Mouse (Mus musculus) lung, adult 2 months (tissue): ENCODE data around the gene Atg10.

ENCODE experiments used
- CTCF ChIP-seq: fragments of 200-500 bp; IDR thresholded peaks from 2 replicates; pipeline ENCODE4 v1.5.1; 2011; ENCODE audit warnings: mild to moderate bottlenecking, low read length, control low read depth; ENCODE audit not compliant: insufficient read depth
- POLR2A ChIP-seq: fragments of 200-500 bp; IDR thresholded peaks from 2 replicates; pipeline ENCODE4 v1.6.1; 2011; ENCODE audit warnings: low read depth, mild to moderate bottlenecking, control low read depth, low read length, borderline replicate concordance; ENCODE audit errors: extremely low read depth

- TF ChIP-seq POLR2A (no peak), CTCF (no peak)
Measured at GRCm38 (mm10) chr13:91155429-91156207, 68.2 kb downstream of the Atg10 start.
